Mouse (Mus musculus): ENCODE results near the gene Tdgf1. TPM values are rescaled to one million over a fixed set of nuclear protein-coding genes. Genes with fewer than 3 reads are reported as not detected.

Gene Tdgf1
- polyA plus RNA-seq, 1 experiment, result not detected

- H3K36me3 ChIP-seq (ENCODE audit: control insufficient read depth, insufficient read depth), result no peaks in the 10 kb centered on the region
- no peak overlapping the region for H3ac ChIP-seq (ENCODE audit: control insufficient read depth, insufficient read length, low read depth)
- TF ChIP-seq CTCF (IDR thresholded peaks at IDR 0.05; ENCODE audit: control insufficient read depth, insufficient read depth, insufficient read length), result no peak
- no peak for TF ChIP-seq USF1 (IDR thresholded peaks at IDR 0.05; ENCODE audit: low read depth)
- TF ChIP-seq CEBPB (IDR thresholded peaks at IDR 0.05; ENCODE audit: low read depth), result no peak
- no peak for TF ChIP-seq MAX (IDR thresholded peaks at IDR 0.05)
- no peak for TF ChIP-seq MYOG (IDR thresholded peaks at IDR 0.05; ENCODE audit: control insufficient read depth, extremely low read depth, insufficient read length)
- no peak for TF ChIP-seq FOSL1 (IDR thresholded peaks at IDR 0.05; ENCODE audit: insufficient read depth, low read length, poor library complexity, severe bottlenecking)
- TF ChIP-seq MYOD1 (IDR thresholded peaks at IDR 0.05; ENCODE audit: control insufficient read depth, insufficient read length, low read depth), result no peak
- no peaks in the 10 kb centered on the region for H3K79me3 ChIP-seq (ENCODE audit: low read depth)
- H3K79me2 ChIP-seq (ENCODE audit: control insufficient read depth, insufficient read depth), result no peaks in the 10 kb centered on the region
- no peak overlapping the region for H3K4me3 ChIP-seq (ENCODE audit: insufficient read depth, poor library complexity, severe bottlenecking)
- peaks cover 6% of the 10 kb centered on the region for H3K27me3 ChIP-seq (ENCODE audit: control insufficient read depth, insufficient read depth, insufficient read length)
These were observed 8.2 kb downstream of the Tdgf1 start for GRCm38 (mm10) chr9:110937506-110938490.

- H3K79me2 ChIP-seq (ENCODE audit: control insufficient read depth, insufficient read depth), result no peaks in the 10 kb centered on the region
- no peaks in the 10 kb centered on the region for H3K79me3 ChIP-seq (ENCODE audit: low read depth)
- TF ChIP-seq USF1 (IDR thresholded peaks at IDR 0.05; ENCODE audit: low read depth) (no peak), CTCF (IDR thresholded peaks at IDR 0.05; ENCODE audit: control insufficient read depth, insufficient read depth, insufficient read length) (no peak), CEBPB (IDR thresholded peaks at IDR 0.05; ENCODE audit: low read depth) (no peak), FOSL1 (IDR thresholded peaks at IDR 0.05; ENCODE audit: insufficient read depth, low read length, poor library complexity, severe bottlenecking) (no peak), MAX (IDR thresholded peaks at IDR 0.05) (no peak), MYOG (IDR thresholded peaks at IDR 0.05; ENCODE audit: control insufficient read depth, extremely low read depth, insufficient read length) (no peak), MYOD1 (IDR thresholded peaks at IDR 0.05; ENCODE audit: control insufficient read depth, insufficient read length, low read depth) (no peak)
- H3K4me3 ChIP-seq (ENCODE audit: insufficient read depth, poor library complexity, severe bottlenecking), result no peak overlapping the region
- no peaks in the 10 kb centered on the region for H3K36me3 ChIP-seq (ENCODE audit: control insufficient read depth, insufficient read depth)
- peaks cover 6% of the 10 kb centered on the region for H3K27me3 ChIP-seq (ENCODE audit: control insufficient read depth, insufficient read depth, insufficient read length)
- no peak overlapping the region for H3ac ChIP-seq (ENCODE audit: control insufficient read depth, insufficient read length, low read depth)
These were observed 10.0 kb downstream of the Tdgf1 start for GRCm38 (mm10) chr9:110935941-110936340.

DNA sequence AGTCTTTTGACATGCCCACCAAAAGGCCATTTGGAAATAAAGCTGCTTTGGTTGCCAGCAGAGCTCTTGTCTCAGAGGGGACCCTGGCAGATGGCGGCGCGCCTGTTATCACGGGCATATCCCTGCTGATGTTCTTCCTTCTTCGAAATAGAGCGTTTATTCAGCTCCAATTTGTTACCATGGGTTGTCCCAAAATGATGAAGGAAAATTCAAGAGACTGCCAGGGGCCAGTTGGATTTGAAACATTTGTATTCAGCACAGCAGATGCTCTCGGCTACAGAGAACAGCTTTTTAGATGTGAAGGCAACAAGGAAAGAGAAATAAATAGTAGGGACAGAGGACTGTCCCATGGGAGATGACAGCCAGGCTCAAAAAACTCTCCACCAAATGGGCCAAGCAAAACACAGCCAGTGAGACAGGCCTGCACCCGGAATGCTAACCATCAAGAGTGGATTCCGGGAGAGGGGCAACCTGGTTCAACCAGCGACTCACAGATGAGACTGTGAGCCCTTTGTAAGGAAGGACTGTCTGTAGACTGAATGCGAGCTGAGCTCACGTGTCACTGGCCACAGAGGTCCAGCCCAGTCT, 12.0 kb downstream of the Tdgf1 start:
- no peak overlapping the region for H3ac ChIP-seq (ENCODE audit: control insufficient read depth, insufficient read length, low read depth)
- no peaks in the 10 kb centered on the region for H3K36me3 ChIP-seq (ENCODE audit: control insufficient read depth, insufficient read depth)
- H3K4me3 ChIP-seq (ENCODE audit: insufficient read depth, poor library complexity, severe bottlenecking), result no peak overlapping the region
- H3K27me3 ChIP-seq (ENCODE audit: control insufficient read depth, insufficient read depth, insufficient read length), result peaks cover 10% of the 10 kb centered on the region
- no peaks in the 10 kb centered on the region for H3K79me2 ChIP-seq (ENCODE audit: control insufficient read depth, insufficient read depth)
- no peaks in the 10 kb centered on the region for H3K79me3 ChIP-seq (ENCODE audit: low read depth)
- no peak for TF ChIP-seq CTCF (IDR thresholded peaks at IDR 0.05; ENCODE audit: control insufficient read depth, insufficient read depth, insufficient read length)
- no peak for TF ChIP-seq USF1 (IDR thresholded peaks at IDR 0.05; ENCODE audit: low read depth)
- no peak for TF ChIP-seq MYOD1 (IDR thresholded peaks at IDR 0.05; ENCODE audit: control insufficient read depth, insufficient read length, low read depth)
- TF ChIP-seq CEBPB (IDR thresholded peaks at IDR 0.05; ENCODE audit: low read depth), result no peak
- no peak for TF ChIP-seq MYOG (IDR thresholded peaks at IDR 0.05; ENCODE audit: control insufficient read depth, extremely low read depth, insufficient read length)

DNA sequence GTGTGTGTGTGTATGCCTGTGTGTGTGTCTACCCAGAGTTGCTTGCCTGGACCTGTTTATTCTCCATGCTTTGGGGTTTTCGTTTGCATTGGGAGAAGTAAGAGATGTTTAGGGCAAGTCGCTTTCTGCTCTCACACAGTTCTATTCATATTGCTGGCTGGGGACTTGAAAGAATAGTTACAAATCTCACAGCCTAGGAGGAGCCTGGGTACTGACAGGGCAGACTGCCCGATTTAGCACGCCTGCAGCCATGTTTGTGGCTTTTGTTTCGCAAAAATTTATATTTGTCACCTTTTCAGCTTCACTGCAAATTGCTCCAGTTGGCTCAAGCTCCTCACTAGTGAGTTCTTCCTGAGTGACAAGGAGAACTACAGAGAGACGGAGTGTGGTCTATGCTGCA, 14.4 kb downstream of the Tdgf1 start:
- TF ChIP-seq CTCF (IDR thresholded peaks at IDR 0.05; ENCODE audit: control insufficient read depth, insufficient read depth, insufficient read length), result no peak
- no peak for TF ChIP-seq MAX (IDR thresholded peaks at IDR 0.05)
- no peak for TF ChIP-seq FOSL1 (IDR thresholded peaks at IDR 0.05; ENCODE audit: insufficient read depth, low read length, poor library complexity, severe bottlenecking)
- no peak for TF ChIP-seq MYOG (IDR thresholded peaks at IDR 0.05; ENCODE audit: control insufficient read depth, extremely low read depth, insufficient read length)
- TF ChIP-seq CEBPB (IDR thresholded peaks at IDR 0.05; ENCODE audit: low read depth), result no peak
- TF ChIP-seq MYOD1 (IDR thresholded peaks at IDR 0.05; ENCODE audit: control insufficient read depth, insufficient read length, low read depth), result no peak
- no peak for TF ChIP-seq USF1 (IDR thresholded peaks at IDR 0.05; ENCODE audit: low read depth)
- Histone ChIP-seq H3K4me3 (ENCODE audit: insufficient read depth, poor library complexity, severe bottlenecking) (no peak overlapping the region), H3K79me3 (ENCODE audit: low read depth) (no peaks in the 10 kb centered on the region), H3K79me2 (ENCODE audit: control insufficient read depth, insufficient read depth) (no peaks in the 10 kb centered on the region), H3K27me3 (ENCODE audit: control insufficient read depth, insufficient read depth, insufficient read length) (peaks cover 18% of the 10 kb centered on the region), H3ac (ENCODE audit: control insufficient read depth, insufficient read length, low read depth) (no peak overlapping the region), H3K36me3 (ENCODE audit: control insufficient read depth, insufficient read depth) (no peaks in the 10 kb centered on the region)

DNA sequence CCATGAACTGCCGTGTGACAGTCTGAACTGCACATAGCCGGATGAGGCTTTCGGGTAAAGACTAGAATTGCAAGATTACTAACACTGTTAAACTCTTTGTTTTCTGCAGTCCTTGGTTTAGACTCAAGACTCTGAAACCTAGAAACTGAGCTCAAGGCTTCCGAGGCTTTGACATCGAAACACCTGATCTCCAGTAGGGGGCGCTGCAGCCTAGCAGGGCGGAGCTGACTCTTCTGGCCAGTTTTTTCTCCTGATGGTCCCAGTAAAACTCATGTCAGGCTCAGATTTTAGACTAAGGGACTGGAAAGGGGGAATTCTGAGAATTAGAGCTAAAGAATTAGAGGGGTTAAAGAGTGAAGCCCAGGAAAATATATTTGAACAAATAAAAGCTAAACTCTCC, 23.2 kb downstream of the Tdgf1 start:
- H3ac ChIP-seq (ENCODE audit: control insufficient read depth, insufficient read length, low read depth), result no peak overlapping the region
- H3K79me2 ChIP-seq (ENCODE audit: control insufficient read depth, insufficient read depth), result no peaks in the 10 kb centered on the region
- TF ChIP-seq USF1 (IDR thresholded peaks at IDR 0.05; ENCODE audit: low read depth) (no peak), MYOG (IDR thresholded peaks at IDR 0.05; ENCODE audit: control insufficient read depth, extremely low read depth, insufficient read length) (no peak), MAX (IDR thresholded peaks at IDR 0.05) (no peak), MYOD1 (IDR thresholded peaks at IDR 0.05; ENCODE audit: control insufficient read depth, insufficient read length, low read depth) (no peak), FOSL1 (IDR thresholded peaks at IDR 0.05; ENCODE audit: insufficient read depth, low read length, poor library complexity, severe bottlenecking) (no peak), CTCF (IDR thresholded peaks at IDR 0.05; ENCODE audit: control insufficient read depth, insufficient read depth, insufficient read length) (no peak), CEBPB (IDR thresholded peaks at IDR 0.05; ENCODE audit: low read depth) (no peak)
- H3K79me3 ChIP-seq (ENCODE audit: low read depth), result no peaks in the 10 kb centered on the region
- peaks cover 33% of the 10 kb centered on the region for H3K27me3 ChIP-seq (ENCODE audit: control insufficient read depth, insufficient read depth, insufficient read length)
- no peaks in the 10 kb centered on the region for H3K36me3 ChIP-seq (ENCODE audit: control insufficient read depth, insufficient read depth)
- no peak overlapping the region for H3K4me3 ChIP-seq (ENCODE audit: insufficient read depth, poor library complexity, severe bottlenecking)
